Mouse (Mus musculus) spleen, adult 2 months (tissue): ENCODE data around the gene Prkca. TPM values are rescaled to one million over a fixed set of nuclear protein-coding genes. Genes with fewer than 3 reads are reported as not detected.

Source experiments
- DNase-seq, 2 experiments: peaks; one replicate each; pipeline versions ENCODE4 v3.0.0 to v3.0.0-alpha.2; 2012 to 2021; ENCODE audit warnings: low spot score in 2 of 2, low read depth in 1 of 2
- H3K27ac ChIP-seq: fragments of 200-500 bp; 2 replicates; pipeline ENCODE4 v1.5.1; 2012; ENCODE audit warnings: low read length, inconsistent platforms; ENCODE audit not compliant: insufficient read depth
- H3K27me3 ChIP-seq: fragments of 200-500 bp; 2 replicates; pipeline ENCODE4 v1.6.1; 2012; ENCODE audit warnings: mild to moderate bottlenecking, moderate library complexity, low read length, inconsistent platforms; ENCODE audit not compliant: control insufficient read depth, insufficient read depth
- H3K36me3 ChIP-seq: fragments of 200-500 bp; 2 replicates; pipeline ENCODE4 v1.6.1; 2012; ENCODE audit warnings: mild to moderate bottlenecking, low read length, inconsistent platforms; ENCODE audit not compliant: control insufficient read depth, insufficient read depth
- H3K4me1 ChIP-seq: fragments of 200-500 bp; 2 replicates; pipeline ENCODE4 v1.6.1; 2011; ENCODE audit warnings: inconsistent platforms; ENCODE audit not compliant: control insufficient read depth, insufficient read depth, insufficient read length
- H3K4me3 ChIP-seq: fragments of 200-500 bp; 2 replicates; pipeline ENCODE4 v1.5.1; 2011; ENCODE audit warnings: mild to moderate bottlenecking, inconsistent platforms; ENCODE audit not compliant: insufficient read depth, insufficient read length; ENCODE audit errors: extremely low read depth
- CTCF ChIP-seq: fragments of 200-500 bp; IDR thresholded peaks from 2 replicates; pipeline ENCODE4 v1.5.1; 2011; ENCODE audit warnings: mild to moderate bottlenecking, inconsistent platforms; ENCODE audit not compliant: insufficient read depth, insufficient read length, insufficient replicate concordance; ENCODE audit errors: extremely low read depth
- POLR2A ChIP-seq: fragments of 200-500 bp; IDR thresholded peaks from 2 replicates; pipeline ENCODE4 v1.6.1; 2011; ENCODE audit warnings: low read depth, low read length, inconsistent platforms
- WGBS: fragments of 180-500 bp; shearing (Covaris S2); methylation state at CpG from one replicate; pipeline ENCODE4 v1.1.7; 2018; 5-methylcytosine and 5-hydroxymethylcytosine counted together
- polyA plus RNA-seq: library from polyadenylated mRNA; depleted of rRNA; stranded (reverse); fragments of >200 nt; gene quantifications from 2 replicates; pipeline ENCODE4 v1.2.3, GENCODE M21; 2012; rRNA removed

The Prkca gene
- 6.8 and 8.4 TPM in 2 replicates for polyA plus RNA-seq

GRCm38 (mm10) chr11:108343789-108344462 is at the start of gene Prkca:
Gene Prkca (minus strand): TSS chr11:108343928.
- Histone ChIP-seq H3K4me3 (peak within 1 kb of the TSS; percentile 70), H3K27me3 (no peaks in the 10 kb centered on the region), H3K4me1 (peaks cover 2% of the 10 kb centered on the region; the same call in 1 of the 2 replicates), H3K36me3 (no peaks in the 10 kb centered on the region), H3K27ac (peak within 1 kb of the TSS; percentile 49)
- peak; percentile 67 to 90 for DNase-seq
- under 1% methylated on average over 46 of the region's 63 CpGs for WGBS
- peak; percentile 61 for TF ChIP-seq POLR2A
- TF ChIP-seq CTCF = no peak

GRCm38 (mm10) chr11:108385666-108386024 is 41.9 kb upstream of the Prkca start:
- DNase-seq = no peak
- no peak for TF ChIP-seq CTCF
- no peak for TF ChIP-seq POLR2A
- WGBS = 86% methylated on average over 1 of the region's 1 CpGs
- H3K27ac ChIP-seq = no peak overlapping the region
- no peaks in the 10 kb centered on the region for H3K4me1 ChIP-seq
- H3K27me3 ChIP-seq = no peaks in the 10 kb centered on the region; the same call in 1 of the 2 replicates
- H3K36me3 ChIP-seq = no peaks in the 10 kb centered on the region
- no peak overlapping the region for H3K4me3 ChIP-seq

- 78% methylated on average over 4 of the region's 4 CpGs for WGBS
- no peaks in the 10 kb centered on the region for H3K36me3 ChIP-seq
- no peak overlapping the region for H3K27ac ChIP-seq
- H3K4me3 ChIP-seq = no peak overlapping the region
- TF ChIP-seq CTCF (no peak), POLR2A (no peak)
- no peaks in the 10 kb centered on the region; the same call in 1 of the 2 replicates for H3K27me3 ChIP-seq
- no peaks in the 10 kb centered on the region for H3K4me1 ChIP-seq
- no peak for DNase-seq
Measured at GRCm38 (mm10) chr11:108384920-108385665, 41.4 kb upstream of the Prkca start.

GRCm38 (mm10) chr11:108382664-108383063 is 38.9 kb upstream of the Prkca start:
- H3K27ac ChIP-seq = no peak overlapping the region
- H3K4me1 ChIP-seq = no peaks in the 10 kb centered on the region; the same call in 1 of the 2 replicates
- WGBS = 90% methylated on average over 3 of the region's 3 CpGs
- no peak overlapping the region for H3K4me3 ChIP-seq
- no peaks in the 10 kb centered on the region for H3K36me3 ChIP-seq
- no peaks in the 10 kb centered on the region; the same call in 1 of the 2 replicates for H3K27me3 ChIP-seq
- no peak for DNase-seq
- TF ChIP-seq POLR2A = no peak
- TF ChIP-seq CTCF = no peak

- Histone ChIP-seq H3K27ac (no peak overlapping the region), H3K4me1 (no peaks in the 10 kb centered on the region; the same call in 1 of the 2 replicates), H3K27me3 (no peaks in the 10 kb centered on the region; the same call in 1 of the 2 replicates), H3K4me3 (no peak overlapping the region), H3K36me3 (no peaks in the 10 kb centered on the region)
- no peak for DNase-seq
- no peak for TF ChIP-seq POLR2A
- TF ChIP-seq CTCF = no peak
- 86% methylated on average over 4 of the region's 4 CpGs for WGBS
Measured at GRCm38 (mm10) chr11:108378363-108378751, 34.6 kb upstream of the Prkca start.

- 27% methylated on average over 19 of the region's 19 CpGs for WGBS
- H3K27me3 ChIP-seq = no peaks in the 10 kb centered on the region; the same call in 1 of the 2 replicates
- TF ChIP-seq POLR2A (no peak), CTCF (peak; percentile 95)
- peak overlapping the region; percentile 36 for H3K4me3 ChIP-seq
- no peaks in the 10 kb centered on the region for H3K36me3 ChIP-seq
- H3K4me1 ChIP-seq = no peaks in the 10 kb centered on the region; the same call in 1 of the 2 replicates
- no peak overlapping the region for H3K27ac ChIP-seq
- DNase-seq = peak; percentile 45 to 70
Measured at GRCm38 (mm10) chr11:108377680-108378362, 34.1 kb upstream of the Prkca start.
